Mouse (Mus musculus) CH12.LX (cell line): Measurements from ENCODE around the gene Grwd1. TPM values are rescaled to one million over a fixed set of nuclear protein-coding genes. Genes with fewer than 3 reads are reported as not detected.

Experiments
- DNase-seq: peaks from one replicate; pipeline ENCODE4 v3.0.0-alpha.2; 2013; ENCODE audit errors: extremely low read depth
- H3K27ac ChIP-seq: 2 replicates; pipeline ENCODE4 v1.5.1; 2012; ENCODE audit warnings: low read depth, mild to moderate bottlenecking, control low read depth, moderate library complexity; ENCODE audit not compliant: insufficient read depth
- H3K27me3 ChIP-seq: replicated peaks from 2 replicates; pipeline ENCODE3; 2012; ENCODE audit warnings: inconsistent platforms
- H3K36me3 ChIP-seq, 2 experiments: replicated peaks in 1 of 2; 2 replicates each; pipeline versions ENCODE3 to v1.6.1; 2012; ENCODE audit warnings: inconsistent platforms in 1 of 2, low read length in 1 of 2, mild to moderate bottlenecking in 1 of 2, mixed read lengths in 1 of 2, moderate library complexity in 1 of 2; ENCODE audit not compliant: control insufficient read depth in 1 of 2, insufficient read depth in 1 of 2
- H3K4me1 ChIP-seq, 2 experiments: 2 replicates each; pipeline ENCODE4 v1.6.1; 2012; ENCODE audit warnings: inconsistent platforms in 1 of 2, moderate library complexity in 1 of 2; ENCODE audit not compliant: insufficient read depth in 2 of 2, control insufficient read depth in 1 of 2
- H3K4me2 ChIP-seq: 2 replicates; pipeline ENCODE4 v1.6.1; 2012; ENCODE audit warnings: low read depth, mild to moderate bottlenecking, control low read depth; ENCODE audit not compliant: poor library complexity, insufficient read depth, severe bottlenecking
- H3K4me3 ChIP-seq, 3 experiments: fragments of 150-350 bp in 1 of 3; sonication (generic) in 1 of 3; replicated peaks in 1 of 3; 2 replicates each; pipeline versions ENCODE3 to v1.5.1; 2011 to 2012; ENCODE audit warnings: low read depth in 2 of 3, low read length in 2 of 3, mild to moderate bottlenecking in 2 of 3, moderate library complexity in 2 of 3, control low read depth in 1 of 3, improper control_type of control experiment in 1 of 3, inconsistent platforms in 1 of 3, mixed read lengths in 1 of 3; ENCODE audit not compliant: poor library complexity in 1 of 3
- H3K79me2 ChIP-seq: replicated peaks from 2 replicates; pipeline ENCODE4 v1.6.1; 2012; ENCODE audit warnings: mild to moderate bottlenecking, moderate library complexity; ENCODE audit not compliant: control insufficient read depth, poor library complexity, insufficient read depth, severe bottlenecking; ENCODE audit errors: extremely low read depth
- H3K9ac ChIP-seq: 2 replicates; pipeline ENCODE4 v1.6.1; 2012; ENCODE audit warnings: low read depth, mild to moderate bottlenecking, control low read depth, moderate library complexity; ENCODE audit not compliant: insufficient read depth
- H3K9me3 ChIP-seq: replicated peaks from 2 replicates; pipeline ENCODE3; 2012; ENCODE audit warnings: low read length, inconsistent platforms, mixed read lengths
- CHD1 ChIP-seq: IDR thresholded peaks from 2 replicates; pipeline ENCODE4 v1.6.1; 2012; ENCODE audit warnings: low read depth, low read length, improper control_type of control experiment, inconsistent platforms
- CHD2 ChIP-seq: IDR thresholded peaks from 2 replicates; pipeline ENCODE4 v1.6.1; 2011; ENCODE audit warnings: low read length, improper control_type of control experiment
- CTCF ChIP-seq, 2 experiments: IDR thresholded peaks in 1 of 2; conservative IDR thresholded peaks in 1 of 2; 2 replicates each; pipeline ENCODE4 v1.5.1; 2011 to 2012; ENCODE audit warnings: low read depth in 2 of 2, low read length in 2 of 2, improper control_type of control experiment in 1 of 2, inconsistent platforms in 1 of 2, mild to moderate bottlenecking in 1 of 2, moderate library complexity in 1 of 2
- ELF1 ChIP-seq: IDR thresholded peaks from 2 replicates; pipeline ENCODE4 v1.6.1; 2014; ENCODE audit warnings: low read depth, mild to moderate bottlenecking, inconsistent platforms, low read length, improper control_type of control experiment
- ETS1 ChIP-seq: conservative IDR thresholded peaks from 2 replicates; pipeline ENCODE4 v1.6.1; 2012; ENCODE audit warnings: low read depth, mild to moderate bottlenecking, inconsistent platforms, low read length, improper control_type of control experiment, moderate library complexity
- JUN ChIP-seq: IDR thresholded peaks from 2 replicates; pipeline ENCODE4 v1.6.1; 2011; ENCODE audit warnings: low read depth, mild to moderate bottlenecking, low read length, improper control_type of control experiment, moderate library complexity; ENCODE audit not compliant: insufficient read depth
- JUND ChIP-seq: conservative IDR thresholded peaks from 2 replicates; pipeline ENCODE4 v1.6.1; 2011; ENCODE audit warnings: low read depth, low read length, improper control_type of control experiment
- KAT2A ChIP-seq: IDR thresholded peaks from 2 replicates; pipeline ENCODE4 v1.6.1; 2012; ENCODE audit warnings: low read length, improper control_type of control experiment, inconsistent platforms; ENCODE audit not compliant: insufficient replicate concordance
- MAFK ChIP-seq: IDR thresholded peaks from 2 replicates; pipeline ENCODE4 v1.6.1; 2011; ENCODE audit warnings: low read length, improper control_type of control experiment; ENCODE audit not compliant: insufficient replicate concordance
- MAX ChIP-seq: IDR thresholded peaks from 2 replicates; pipeline ENCODE4 v1.6.1; 2011; ENCODE audit warnings: low read length, improper control_type of control experiment
- MAZ ChIP-seq: IDR thresholded peaks from 2 replicates; pipeline ENCODE4 v1.6.1; 2012; ENCODE audit warnings: low read depth, mild to moderate bottlenecking, inconsistent platforms, low read length, improper control_type of control experiment, moderate library complexity
- MEF2A ChIP-seq: IDR thresholded peaks from 2 replicates; pipeline ENCODE4 v1.6.1; 2014; ENCODE audit warnings: low read depth, mild to moderate bottlenecking, inconsistent platforms, low read length, improper control_type of control experiment, borderline replicate concordance
- NELFE ChIP-seq: IDR thresholded peaks from 2 replicates; pipeline ENCODE4 v1.6.1; 2011; ENCODE audit warnings: low read depth, low read length, improper control_type of control experiment
- PAX5 ChIP-seq: IDR thresholded peaks from 2 replicates; pipeline ENCODE4 v1.6.1; 2012; ENCODE audit warnings: low read length, inconsistent platforms, mixed read lengths
- POLR2A ChIP-seq: IDR thresholded peaks from 2 replicates; pipeline ENCODE4 v1.6.1; 2011; ENCODE audit warnings: low read depth, mild to moderate bottlenecking, improper control_type of control experiment, low read length
- SMC3 ChIP-seq: IDR thresholded peaks from 2 replicates; pipeline ENCODE4 v1.6.1; 2011; ENCODE audit warnings: low read depth, low read length, improper control_type of control experiment
- TBP ChIP-seq: conservative IDR thresholded peaks from 2 replicates; pipeline ENCODE4 v1.6.1; 2011; ENCODE audit warnings: low read depth, low read length, improper control_type of control experiment
- TCF12 ChIP-seq: IDR thresholded peaks from 2 replicates; pipeline ENCODE4 v1.6.1; 2014; ENCODE audit warnings: low read depth, mild to moderate bottlenecking, inconsistent platforms, low read length, improper control_type of control experiment
- USF1 ChIP-seq: IDR thresholded peaks from 2 replicates; pipeline ENCODE4 v1.6.1; 2014; ENCODE audit warnings: low read depth, mild to moderate bottlenecking, inconsistent platforms, low read length, improper control_type of control experiment
- USF2 ChIP-seq: conservative IDR thresholded peaks from 2 replicates; pipeline ENCODE4 v1.6.1; 2011; ENCODE audit warnings: low read depth, low read length, improper control_type of control experiment
- ZC3H11A ChIP-seq: IDR thresholded peaks from 2 replicates; pipeline ENCODE4 v1.6.1; 2012; ENCODE audit warnings: low read depth, mild to moderate bottlenecking, inconsistent platforms, low read length, improper control_type of control experiment
- ZMIZ1 ChIP-seq: IDR thresholded peaks from 2 replicates; pipeline ENCODE4 v1.6.1; 2012; ENCODE audit warnings: low read depth, mild to moderate bottlenecking, inconsistent platforms, low read length, improper control_type of control experiment
- dilution Hi-C: fragments of 300-500 bp; cut with MboI; formaldehyde crosslinking; loops from 2 replicates; pipeline ENCODE4 v1.14.3; 2020; ENCODE audit warnings: low sequenced_read_pairs; ENCODE audit not compliant: extremely low pct_unique_long_range_greater_than_20kb, extremely low pct_ligation_motif_present
- in situ Hi-C: fragments of 300-500 bp; cut with MboI; formaldehyde crosslinking; loops from 3 replicates; pipeline ENCODE4 v1.14.3; 2019; ENCODE audit warnings: low sequenced_read_pairs, low pct_ligation_motif_present, low pct_unique_long_range_greater_than_20kb, mixed read lengths
- polyA plus RNA-seq: library from polyadenylated mRNA; unstranded; fragments of >175 nt; gene quantifications from 2 replicates; pipeline ENCODE4 v1.2.1, GENCODE M21; 2012; ENCODE audit warnings: low read depth; ENCODE audit not compliant: insufficient read length
- total RNA-seq, 2 experiments: library from RNA; depleted of rRNA; stranded (reverse); fragments of 300-350 nt in 1 of 2; fragments of >200 nt in 1 of 2; gene quantifications; 2 replicates each; pipeline ENCODE4 v1.2.3; 2012 to 2014

Gene Grwd1
- total and polyA plus RNA-seq, 3 experiments: 83.0 to 108 (median 88.1) TPM

DNA sequence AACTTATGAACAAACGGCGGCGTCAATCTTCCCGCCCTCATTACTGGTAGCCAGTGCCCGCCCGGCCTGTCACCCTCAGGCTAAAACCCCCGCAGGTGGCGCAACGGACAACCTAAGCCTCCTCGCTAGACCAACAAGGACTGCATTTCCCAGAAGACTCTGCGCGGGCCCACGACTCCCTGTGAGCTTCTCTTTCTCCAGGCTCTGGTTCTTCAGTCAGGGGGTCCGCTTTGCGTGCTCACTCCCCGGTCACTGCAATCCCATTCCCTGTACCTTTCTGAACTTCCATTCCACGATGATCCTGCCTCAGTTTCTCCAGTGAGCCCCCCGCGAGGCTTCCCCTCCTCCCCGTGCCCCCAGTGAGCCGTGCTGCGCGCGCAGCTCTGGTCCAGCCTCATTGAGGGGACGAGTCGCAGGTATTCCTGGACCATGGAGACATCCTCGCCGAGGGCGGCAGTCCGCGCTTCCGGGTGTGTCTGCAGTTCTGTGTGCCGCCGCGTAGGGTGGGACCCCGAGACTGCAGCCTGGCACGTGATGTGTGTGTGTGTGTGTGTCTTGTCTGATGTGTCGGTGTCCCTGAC, 47.1 kb downstream of the Grwd1 start, which contains the start of gene Lmtk3 (continued):
- TF ChIP-seq TBP (no peak), CTCF (conservative IDR thresholded peaks at IDR 0.05 in 1 of 2, IDR thresholded peaks at IDR 0.05 in 1 of 2; ENCODE audit: low read depth in 2 of 2, low read length in 2 of 2) (peak in 1 of 2 experiments; percentile 55; a peak in 2 of 4 replicates), SMC3 (peak; percentile 32), USF1 (no peak), NELFE (no peak)

DNA sequence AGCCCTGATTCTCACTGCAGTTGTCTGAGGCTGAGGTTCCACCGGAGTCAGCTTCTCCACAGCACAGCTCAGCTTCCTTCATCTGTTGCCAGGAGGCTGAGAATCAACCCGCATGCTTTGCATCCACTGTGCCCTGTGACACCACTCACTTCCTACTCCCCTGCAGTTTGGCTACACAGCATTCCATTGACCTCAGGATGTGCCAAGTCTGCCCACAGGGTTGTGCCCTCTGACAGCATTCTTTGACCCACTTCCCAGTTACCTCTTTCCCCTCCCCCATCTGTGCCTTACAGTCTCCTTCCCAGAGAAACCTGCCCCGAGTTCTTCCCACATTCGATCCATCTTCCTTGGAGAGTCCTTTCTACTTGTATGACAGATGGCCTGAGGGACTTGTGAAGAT, 48.5 kb downstream of the Grwd1 start:
- Histone ChIP-seq H3K9ac (no peak overlapping the region), H3K9me3 (no peaks in the 10 kb centered on the region), H3K4me3 (no peak overlapping the region), H3K4me1 (peaks cover 15 to 23% of the 10 kb centered on the region in 2 experiments), H3K4me2 (no peak overlapping the region), H3K79me2 (no peaks in the 10 kb centered on the region), H3K27ac (no peak overlapping the region)
- in situ Hi-C loops: no loop called here
- dilution Hi-C loops: no loop called here
- TF ChIP-seq NELFE (no peak), MAZ (no peak), CHD1 (no peak), JUND (no peak), ZMIZ1 (no peak), JUN (no peak), USF1 (no peak), KAT2A (no peak), USF2 (no peak), MAFK (no peak), PAX5 (no peak), SMC3 (no peak), CHD2 (no peak)
- TF ChIP-seq, all 38 proteins: peak for 0
- DNase-seq: no peak
- Histone ChIP-seq H3K27me3 (peaks cover 24% of the 10 kb centered on the region), H3K36me3 (no peaks in the 10 kb centered on the region)

DNA sequence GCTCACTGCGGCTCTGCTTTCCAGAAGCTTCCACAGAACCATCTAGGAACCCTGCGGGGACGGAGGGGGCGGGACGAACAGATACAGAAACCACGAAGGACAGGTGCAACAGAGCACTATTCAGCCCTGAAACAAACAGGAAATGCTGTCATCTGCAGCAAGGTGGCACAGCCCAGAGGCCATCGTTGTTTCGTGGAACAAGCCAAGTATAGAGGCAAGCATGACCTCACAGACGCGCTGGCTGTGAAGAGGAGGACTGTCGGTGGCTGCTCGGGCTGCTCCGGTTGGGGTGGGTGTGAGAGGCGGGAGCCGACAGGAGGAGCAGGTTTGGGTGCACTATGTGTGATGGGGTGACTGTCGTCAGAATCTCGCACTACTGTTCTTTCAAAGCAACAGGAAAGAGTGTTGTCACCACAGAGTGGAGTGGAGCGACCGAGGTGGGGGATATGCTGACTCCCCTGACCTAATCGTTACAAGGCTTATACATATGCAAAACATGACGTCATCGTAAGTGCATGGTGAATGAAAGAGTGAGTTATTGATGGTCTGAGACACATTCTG, 51.6 kb downstream of the Grwd1 start:
- dilution Hi-C loops: no loop called here
- Histone ChIP-seq H3K9ac (peak overlapping the region; percentile 22; the same call in 1 of the 2 replicates), H3K79me2 (no peaks in the 10 kb centered on the region), H3K4me1 (peaks cover 6 to 20% of the 10 kb centered on the region in 2 experiments), H3K9me3 (no peaks in the 10 kb centered on the region), H3K27ac (peak overlapping the region; percentile 55; the same call in 1 of the 2 replicates), H3K27me3 (peaks cover 35% of the 10 kb centered on the region), H3K4me2 (peak overlapping the region; percentile 66), H3K36me3 (no peaks in the 10 kb centered on the region), H3K4me3 (peak overlapping the region; percentile 7 to 55 (median 34))
- DNase-seq: peak; percentile 55
- TF ChIP-seq CHD1 (no peak), TBP (peak; percentile 75), JUND (peak; percentile 82), ZC3H11A (no peak), PAX5 (no peak), MAZ (0 out of 2 replicates have a peak, but pooled peaks have one; percentile 1), KAT2A (no peak), USF1 (no peak), MAX (no peak), POLR2A (peak; percentile 63), ZMIZ1 (peak; percentile 57; the same call in 1 of the 2 replicates), ELF1 (0 out of 2 replicates have a peak, but pooled peaks have one; percentile 18), MAFK (no peak), JUN (peak; percentile 83), TCF12 (0 out of 2 replicates have a peak, but pooled peaks have one; percentile 42), ETS1 (peak; percentile 31; the same call in 1 of the 2 replicates), MEF2A (peak; percentile 8; the same call in 1 of the 2 replicates)
- in situ Hi-C loops: no loop called here
